Mouse (Mus musculus) retina, postnatal 7 days (tissue): Measurements from ENCODE around the gene Abcc1.

Source experiments
- DNase-seq: peaks from one replicate; pipeline ENCODE4 v3.0.0-alpha.2; 2012; ENCODE audit warnings: low read depth, low spot score

Gene Abcc1

DNA sequence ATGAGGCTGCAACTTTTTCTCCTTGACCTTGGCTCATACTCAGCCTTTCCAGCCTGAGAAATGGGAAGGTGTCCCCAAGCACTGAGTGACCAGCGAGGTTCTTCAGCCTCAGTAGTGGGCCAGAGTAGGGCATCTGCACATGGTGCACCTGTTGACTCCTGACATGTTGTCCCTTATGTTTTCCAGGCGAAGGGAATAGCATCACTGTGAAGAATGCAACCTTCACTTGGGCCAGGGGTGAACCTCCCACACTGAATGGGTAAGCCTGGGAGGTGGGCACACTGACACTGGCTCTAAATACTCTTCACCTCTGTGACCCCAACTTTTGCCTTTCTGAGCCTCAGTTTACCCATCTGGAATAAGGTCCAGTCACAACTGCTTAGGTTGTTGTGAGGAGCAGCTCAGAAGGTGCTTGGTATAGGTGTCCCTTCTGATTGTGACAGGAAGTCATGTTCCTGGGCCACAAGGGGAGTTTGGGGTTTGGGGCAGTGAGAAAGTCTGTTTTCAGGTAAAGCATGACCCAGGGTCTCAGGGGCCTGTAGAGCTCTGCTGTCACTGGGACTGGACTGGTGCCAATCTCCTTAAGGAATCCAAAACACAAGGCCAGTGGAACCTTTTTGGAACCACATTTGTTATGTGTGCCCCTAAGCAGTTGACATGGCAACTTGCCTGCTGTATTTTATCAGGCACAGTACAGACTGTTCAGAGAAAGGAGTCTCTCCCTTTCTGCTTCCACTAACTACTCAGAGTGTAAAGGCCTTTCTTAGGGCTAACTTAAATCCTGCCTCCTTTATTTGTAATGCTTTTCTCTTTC is 78.7 kb downstream of the Abcc1 start:
- DNase-seq = no peak

- DNase-seq = no peak
These were observed 82.9 kb downstream of the Abcc1 start for GRCm38 (mm10) chr16:14444059-14444855.

DNA sequence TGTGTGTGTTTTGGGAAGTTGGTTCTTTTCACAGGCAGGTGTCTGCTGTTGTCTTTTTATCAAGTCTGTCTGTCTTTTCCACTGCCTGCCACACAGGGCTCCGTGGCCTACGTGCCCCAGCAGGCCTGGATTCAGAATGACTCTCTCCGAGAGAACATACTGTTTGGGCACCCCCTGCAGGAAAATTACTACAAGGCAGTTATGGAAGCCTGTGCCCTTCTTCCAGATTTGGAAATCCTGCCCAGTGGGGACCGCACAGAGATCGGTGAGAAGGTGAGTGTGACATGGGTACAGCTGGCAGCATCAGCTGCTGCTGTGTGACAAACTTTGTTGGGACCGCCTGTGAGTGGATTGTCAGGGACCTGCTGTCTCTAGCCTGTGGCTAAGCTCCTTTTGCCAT is 83.8 kb downstream of the Abcc1 start:
- DNase-seq = no peak

DNA sequence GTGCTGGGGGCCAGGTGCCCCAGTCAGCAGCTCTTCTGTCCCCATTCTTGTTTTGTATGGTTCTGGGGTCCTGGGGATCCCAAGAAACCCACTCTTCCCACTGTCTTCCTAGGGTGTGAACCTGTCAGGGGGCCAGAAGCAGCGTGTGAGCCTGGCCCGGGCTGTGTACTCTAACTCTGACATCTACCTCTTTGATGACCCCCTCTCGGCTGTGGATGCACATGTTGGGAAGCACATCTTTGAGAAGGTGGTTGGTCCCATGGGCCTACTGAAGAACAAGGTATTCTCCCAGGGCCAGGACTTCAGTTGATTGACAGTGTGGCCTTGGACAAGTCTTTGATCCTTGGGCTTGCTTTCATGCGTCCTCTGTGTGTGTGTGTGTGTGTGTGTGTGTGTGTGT is 86.0 kb downstream of the Abcc1 start:
- DNase-seq = no peak

GRCm38 (mm10) chr16:14448307-14448706 is 86.9 kb downstream of the Abcc1 start:
- no peak for DNase-seq

DNA sequence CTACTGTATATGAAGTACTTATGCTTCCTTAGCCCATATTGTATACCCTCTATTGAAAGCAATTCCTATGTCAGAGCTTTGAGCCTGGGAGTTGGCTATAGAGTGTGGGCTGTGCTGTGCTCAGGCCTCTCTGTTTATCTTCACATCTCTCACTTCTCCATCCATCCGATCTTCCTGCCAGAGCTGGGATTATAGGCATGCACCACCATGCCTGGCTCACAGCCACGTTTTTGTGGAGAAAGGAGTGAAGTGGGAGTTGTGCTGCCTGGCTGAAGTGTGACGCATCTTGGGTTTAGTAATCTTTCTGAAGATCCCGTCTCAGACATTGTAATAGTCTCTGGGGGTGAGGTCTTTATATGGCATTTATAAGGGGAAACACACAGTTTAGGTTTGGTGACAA is 88.5 kb downstream of the Abcc1 start:
- DNase-seq = no peak

GRCm38 (mm10) chr16:14451374-14452046 is 90.2 kb downstream of the Abcc1 start:
- no peak for DNase-seq

DNA sequence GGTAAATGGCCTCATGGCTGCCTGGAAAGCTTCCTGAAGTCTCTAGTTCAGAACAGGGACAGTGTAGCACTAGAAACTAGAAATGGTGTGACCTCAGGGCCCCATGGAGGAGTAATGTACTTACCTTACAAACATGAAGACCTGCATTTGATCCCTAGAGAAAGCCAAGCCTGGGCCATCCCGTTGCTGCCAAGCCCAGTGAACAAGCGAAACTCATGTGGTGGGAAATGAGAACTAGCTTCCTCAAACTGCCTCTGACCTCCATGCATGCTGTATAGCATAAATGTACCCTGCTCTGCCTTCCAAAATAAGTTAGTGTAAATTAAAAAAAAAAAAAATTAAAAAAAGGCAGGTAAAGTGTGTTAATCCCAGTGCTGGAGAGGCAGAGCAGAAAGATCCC is 101.2 kb downstream of the Abcc1 start:
- no peak for DNase-seq

DNA sequence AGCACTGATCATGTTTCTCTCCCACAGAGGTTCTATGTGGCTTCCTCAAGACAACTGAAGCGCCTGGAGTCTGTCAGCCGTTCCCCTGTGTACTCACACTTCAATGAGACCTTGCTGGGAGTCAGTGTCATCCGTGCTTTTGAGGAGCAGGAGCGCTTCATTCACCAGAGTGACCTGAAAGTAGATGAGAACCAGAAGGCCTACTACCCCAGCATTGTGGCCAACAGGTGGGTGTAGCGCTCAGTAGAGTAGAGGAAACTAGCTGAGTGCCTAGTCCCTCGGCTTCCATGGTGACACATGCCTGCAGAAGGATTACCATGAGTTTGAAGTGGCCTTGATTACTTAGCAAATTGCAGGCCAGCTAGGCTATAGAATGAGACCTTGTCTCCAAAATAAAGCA is 103.7 kb downstream of the Abcc1 start:
- no peak for DNase-seq

- no peak for DNase-seq
These were observed 107.0 kb downstream of the Abcc1 start for GRCm38 (mm10) chr16:14468351-14468750.

DNA sequence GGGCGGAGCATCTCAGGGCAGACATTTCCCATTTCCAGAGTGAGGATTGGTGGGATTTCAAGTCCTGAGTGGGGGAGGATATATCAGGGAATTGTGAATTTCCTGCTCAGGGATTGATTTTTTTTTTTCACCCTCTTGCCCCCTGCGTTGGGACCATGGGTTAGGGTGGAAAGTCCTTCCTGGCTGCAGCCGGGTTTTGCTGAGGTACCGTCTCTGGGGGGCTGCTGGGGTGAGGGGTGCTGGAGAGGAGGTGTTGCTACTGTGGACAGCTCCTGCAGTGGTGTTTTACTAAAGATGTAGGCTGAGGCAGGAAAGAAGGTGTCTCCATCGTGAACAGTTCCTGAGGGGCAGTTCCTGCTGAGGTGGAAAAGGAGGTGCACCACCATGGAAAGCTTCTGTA is 107.5 kb downstream of the Abcc1 start:
- DNase-seq = no peak

- DNase-seq = no peak
These were observed 110.8 kb downstream of the Abcc1 start for GRCm38 (mm10) chr16:14472171-14472570.

- no peak for DNase-seq
These were observed 112.3 kb downstream of the Abcc1 start for GRCm38 (mm10) chr16:14473686-14474085.

GRCm38 (mm10) chr16:14475001-14475400 is 113.6 kb downstream of the Abcc1 start:
- DNase-seq = no peak

DNA sequence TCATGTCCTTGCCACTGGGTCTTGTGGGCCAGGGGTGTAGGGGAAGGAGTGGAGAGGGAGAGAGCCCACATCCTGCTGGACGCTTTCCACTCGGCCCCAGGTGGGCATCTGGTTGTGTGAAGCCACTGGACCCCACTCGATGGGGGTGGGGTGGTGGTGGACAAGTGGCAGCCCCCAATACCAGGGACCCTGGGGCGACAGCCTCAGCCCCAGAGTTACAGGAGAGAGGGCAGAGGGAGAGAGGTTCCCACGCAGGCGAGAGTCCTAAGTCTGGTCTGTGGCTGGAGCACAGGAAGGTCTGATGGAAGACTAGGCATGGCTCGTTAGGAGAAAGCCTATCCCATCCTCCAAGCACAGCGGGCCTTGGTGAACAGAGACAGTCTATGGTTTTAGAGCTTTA is 114.7 kb downstream of the Abcc1 start:
- no peak for DNase-seq

DNA sequence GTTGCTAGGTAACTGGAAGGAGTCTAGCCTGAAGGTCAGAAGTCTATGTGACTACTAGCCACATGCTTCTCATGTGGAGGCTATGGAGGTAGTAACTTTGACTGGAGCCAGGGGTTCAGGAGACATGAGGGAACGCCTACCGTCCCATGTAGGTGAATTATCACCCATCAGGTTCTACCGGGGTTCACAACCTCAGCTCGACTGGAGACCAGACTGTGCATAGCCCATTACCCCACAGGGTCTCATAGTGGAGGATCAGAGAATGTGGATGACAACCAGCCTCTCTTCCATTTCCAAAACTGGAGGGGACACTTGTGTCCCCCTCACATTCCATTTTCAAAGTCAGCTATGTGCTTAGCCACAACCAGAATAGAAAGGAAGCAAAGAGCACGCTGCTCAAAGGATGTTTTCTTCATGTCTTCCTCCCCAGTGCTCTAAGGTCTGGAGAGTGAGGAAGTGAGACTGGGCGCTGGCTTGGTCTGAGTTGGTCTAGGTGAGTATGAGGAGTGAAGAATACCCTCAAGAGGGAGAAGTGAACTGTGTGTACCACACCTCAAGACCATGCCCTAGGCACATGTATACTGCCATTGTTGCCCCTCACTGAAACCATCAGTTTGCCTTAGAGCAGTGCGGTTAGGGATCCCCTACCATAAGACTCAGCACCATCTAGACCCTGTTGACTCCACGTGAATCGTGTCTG is 115.5 kb downstream of the Abcc1 start:
- DNase-seq = no peak

GRCm38 (mm10) chr16:14477510-14478300 is 116.3 kb downstream of the Abcc1 start:
- DNase-seq = no peak

- no peak for DNase-seq
These were observed 118.3 kb downstream of the Abcc1 start for GRCm38 (mm10) chr16:14479641-14480040.

- no peak for DNase-seq
These were observed 121.9 kb downstream of the Abcc1 start for GRCm38 (mm10) chr16:14483221-14483620.

- DNase-seq = peak; percentile 17
These were observed 132.2 kb downstream of the Abcc1 start for GRCm38 (mm10) chr16:14493491-14494114.
